Mouse (Mus musculus): ENCODE results near the gene Kcnj1. TPM values are rescaled to one million over a fixed set of nuclear protein-coding genes. Genes with fewer than 3 reads are reported as not detected.

The Kcnj1 gene
- not detected for total RNA-seq (2021)

DNA sequence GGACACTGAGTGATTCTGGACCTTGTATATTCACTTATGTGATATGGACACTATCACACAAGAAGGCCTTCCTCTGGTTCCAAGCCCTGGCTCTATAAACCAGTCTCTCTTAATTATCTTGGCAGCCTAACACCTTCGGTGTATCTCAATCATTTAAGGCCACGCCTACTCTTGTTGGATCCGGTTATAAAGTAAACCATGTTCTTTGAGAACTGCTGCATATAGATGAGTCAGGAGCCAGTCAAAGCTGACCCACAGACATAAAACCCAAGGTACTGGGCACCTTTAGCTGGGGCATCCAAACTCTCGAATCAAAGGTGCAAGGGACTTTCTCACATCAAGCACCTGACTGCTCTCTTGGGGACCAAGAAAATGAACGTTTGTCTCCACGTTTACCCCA lies at the start of gene Kcnj1:
Gene Kcnj1, plus strand, starts transcription at position 292 of the 400 bp plus-strand sequence.
- no peak for DNase-seq
- intact Hi-C loops (cut with DNase I), result no loop called here

DNA sequence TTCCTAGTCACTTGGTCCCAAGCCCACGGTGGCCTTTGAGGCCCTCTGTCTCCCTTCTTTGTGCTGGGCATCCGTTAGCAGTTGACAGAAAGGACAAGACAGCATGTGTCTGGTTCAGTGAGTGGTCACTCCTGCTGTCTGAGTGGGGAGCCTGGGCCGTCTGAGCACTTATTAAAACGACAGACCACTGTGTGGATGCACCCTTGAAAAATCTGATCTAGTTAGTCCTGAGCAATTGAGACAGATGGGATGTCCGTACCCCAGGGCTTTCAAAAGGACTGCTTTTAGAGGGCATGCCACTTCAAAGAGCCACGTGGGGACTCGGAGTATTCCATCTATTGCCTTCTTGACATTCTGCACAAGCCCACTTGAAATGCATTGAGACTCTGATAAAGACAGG lies 48.7 kb upstream of the Kcnj1 start:
- intact Hi-C loops (cut with DNase I), result no loop called here
- no peak for DNase-seq

DNA sequence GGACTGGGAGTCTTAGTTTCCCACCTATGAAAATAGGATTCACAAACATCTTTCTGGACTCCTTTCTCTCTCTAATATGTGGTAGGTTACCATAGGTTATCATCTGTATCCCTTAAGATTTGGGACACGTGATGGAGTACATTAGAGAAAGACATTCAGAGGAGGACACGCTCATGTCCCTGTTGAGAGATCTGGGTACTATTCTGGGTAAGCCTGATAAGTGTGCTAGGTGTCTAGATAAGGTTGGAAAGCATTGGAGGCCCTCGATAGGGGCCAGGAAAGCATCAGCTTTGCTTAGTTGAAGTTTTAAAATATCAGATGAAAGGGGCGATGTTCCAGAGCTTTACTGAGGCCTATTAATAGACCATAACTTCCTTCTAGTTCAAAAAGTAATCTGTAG lies 43.5 kb upstream of the Kcnj1 start:
- intact Hi-C loops (cut with DNase I), result no loop called here
- no peak for DNase-seq

DNA sequence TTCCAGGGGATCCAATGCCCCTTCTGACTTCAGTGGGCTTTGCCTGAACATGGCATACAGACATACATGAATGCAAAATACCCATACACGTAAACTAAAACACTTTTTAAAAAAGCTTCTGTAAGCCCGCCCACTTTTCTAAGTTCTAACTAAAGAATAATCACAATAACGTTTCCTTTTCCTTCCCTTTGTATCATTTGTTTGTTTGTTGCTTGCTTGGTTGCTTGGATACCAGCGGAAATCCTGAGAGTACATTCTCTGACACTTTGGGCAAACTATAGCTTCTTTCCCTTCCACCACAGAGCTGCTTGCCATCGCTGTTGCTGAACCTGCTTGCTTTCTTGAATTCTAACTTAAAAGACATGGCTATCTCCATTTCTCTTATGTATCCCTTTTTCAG lies 41.1 kb upstream of the Kcnj1 start:
- intact Hi-C loops (cut with DNase I), result no loop called here
- no peak for DNase-seq

DNA sequence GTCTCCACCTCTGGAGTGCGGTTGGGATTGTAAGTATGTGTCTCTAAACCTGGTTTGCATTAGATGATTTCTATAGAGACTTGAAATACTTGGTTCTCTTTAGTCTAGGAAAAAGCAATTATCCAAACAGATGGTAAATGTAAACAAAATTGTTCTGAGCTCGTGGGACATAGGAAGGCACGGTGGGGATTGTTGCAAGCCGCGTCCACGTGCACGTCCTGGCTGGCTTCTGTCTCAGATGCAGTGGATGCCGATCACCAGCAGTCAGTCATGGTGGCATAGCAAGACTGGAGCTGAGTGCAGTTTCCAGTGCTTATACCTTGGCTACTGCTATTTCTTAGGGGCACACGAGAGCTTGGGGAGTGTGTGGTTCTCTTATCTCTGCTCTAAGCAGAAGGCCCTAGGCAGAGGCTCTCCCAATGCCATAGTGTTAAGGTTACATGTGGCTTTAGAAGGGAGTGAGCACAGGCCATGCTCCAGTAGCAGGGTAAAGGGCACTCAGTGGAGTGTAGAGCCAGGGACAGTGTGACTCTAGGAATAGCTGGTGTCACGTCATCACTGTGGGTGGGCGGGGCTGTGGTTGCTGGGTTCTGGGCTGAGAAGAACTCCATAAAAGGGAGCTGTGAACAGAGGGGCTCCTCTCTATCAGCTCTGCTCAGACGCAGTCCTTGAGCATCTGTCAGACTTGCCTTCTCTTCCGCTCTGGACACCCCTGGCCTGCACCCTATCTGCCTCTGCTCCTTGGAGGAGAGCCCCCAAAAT lies 36.7 kb upstream of the Kcnj1 start:
- intact Hi-C loops (cut with DNase I), result no loop called here
- no peak for DNase-seq

DNA sequence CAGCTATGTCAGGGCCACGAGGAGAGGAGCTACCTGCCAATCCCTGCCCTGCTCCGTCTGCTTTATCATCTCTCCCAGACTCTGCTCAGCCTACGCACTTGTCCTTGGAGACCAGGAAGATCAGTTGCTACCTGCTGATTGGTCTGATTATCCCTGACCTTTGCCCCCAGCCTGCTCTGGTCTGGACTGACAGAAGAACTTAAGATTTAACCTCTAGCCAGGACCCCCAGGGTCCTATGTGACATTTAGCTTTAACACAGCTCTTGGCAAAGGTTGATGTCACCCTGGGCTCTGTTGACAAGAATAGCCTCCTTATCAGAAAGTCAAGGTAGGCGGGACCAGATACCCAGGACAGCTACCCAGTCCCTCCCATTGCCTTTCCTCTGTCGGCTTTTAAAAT lies 31.5 kb upstream of the Kcnj1 start:
- no peak for DNase-seq
- intact Hi-C loops (cut with DNase I), result loop anchor here (10.0 kb wide), 1 partner anchor 396 kb away; no protein-coding TSS in a partner anchor

DNA sequence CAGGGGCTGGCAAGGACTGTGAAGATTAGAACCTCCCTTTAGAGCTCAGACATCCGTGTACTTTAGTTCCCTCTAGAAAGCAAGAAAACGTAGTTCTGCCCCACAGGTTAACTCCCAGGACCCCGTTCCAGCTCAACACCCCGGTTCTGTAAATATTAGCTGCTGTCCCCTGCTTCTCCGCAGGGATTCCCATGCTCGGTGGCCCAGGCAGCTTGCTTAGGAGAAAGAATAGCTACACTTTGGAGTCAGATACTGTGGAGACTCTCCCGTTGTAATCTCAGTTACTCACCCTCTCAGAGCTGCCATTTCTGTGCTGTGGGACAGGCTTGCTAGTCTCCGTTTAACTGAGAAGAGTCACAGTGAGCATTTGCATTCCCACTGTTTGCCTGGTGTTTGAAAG lies 29.4 kb upstream of the Kcnj1 start:
- DNase-seq, result no peak
- intact Hi-C loops (cut with DNase I), result loop anchor here (10.0 kb wide), 1 partner anchor 398 kb away; no protein-coding TSS in a partner anchor

DNA sequence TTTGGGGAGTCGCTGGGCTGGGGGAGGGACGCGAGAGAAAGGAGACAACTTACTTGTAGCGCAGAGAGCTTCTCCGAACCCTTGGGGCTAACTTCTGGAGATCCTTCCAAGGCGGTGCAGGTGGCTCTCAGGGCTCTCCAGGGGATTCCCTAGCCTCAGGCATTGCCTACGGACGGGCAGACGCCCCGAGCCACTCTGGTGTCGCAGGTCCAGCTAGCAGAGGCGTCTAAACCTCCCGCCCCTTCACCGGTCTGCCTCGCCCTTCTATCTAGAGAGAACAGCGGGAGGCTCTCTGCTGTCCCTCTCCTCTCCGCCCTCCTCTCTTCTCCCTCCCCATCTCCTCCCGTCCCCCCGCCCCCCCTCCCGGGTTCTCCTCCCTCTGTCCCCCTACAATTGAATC lies 28.2 kb upstream of the Kcnj1 start, which contains the start of gene Kcnj5:
Gene Kcnj5, minus strand, starts transcription at position 300 of the 400 bp plus-strand sequence.
- DNase-seq, result no peak
- intact Hi-C loops (cut with DNase I), result loop anchor here (10.0 kb wide), 1 partner anchor 399 kb away; no protein-coding TSS in a partner anchor

DNA sequence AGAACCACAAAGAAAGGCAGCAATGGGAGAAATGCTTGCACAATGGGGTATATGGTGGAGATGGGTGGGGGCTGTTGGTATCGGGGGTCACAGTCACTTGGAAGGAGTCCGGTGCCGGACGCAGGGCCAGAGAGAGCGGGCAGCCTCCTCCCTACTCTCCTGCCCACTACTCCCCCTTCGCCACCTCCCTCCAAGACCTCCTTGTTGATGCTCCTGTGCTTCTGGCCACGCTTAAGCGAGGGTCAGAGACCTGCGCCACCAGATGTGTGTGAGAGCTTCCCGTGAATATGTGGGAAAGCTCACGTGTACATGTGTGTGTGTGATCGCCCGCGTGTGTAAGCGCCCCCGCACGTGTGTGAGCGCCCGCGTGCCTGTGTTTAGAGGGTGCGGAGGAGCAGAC lies 27.8 kb upstream of the Kcnj1 start:
- DNase-seq, result no peak
- intact Hi-C loops (cut with DNase I), result loop anchor here (10.0 kb wide), 1 partner anchor 400 kb away; no protein-coding TSS in a partner anchor

DNA sequence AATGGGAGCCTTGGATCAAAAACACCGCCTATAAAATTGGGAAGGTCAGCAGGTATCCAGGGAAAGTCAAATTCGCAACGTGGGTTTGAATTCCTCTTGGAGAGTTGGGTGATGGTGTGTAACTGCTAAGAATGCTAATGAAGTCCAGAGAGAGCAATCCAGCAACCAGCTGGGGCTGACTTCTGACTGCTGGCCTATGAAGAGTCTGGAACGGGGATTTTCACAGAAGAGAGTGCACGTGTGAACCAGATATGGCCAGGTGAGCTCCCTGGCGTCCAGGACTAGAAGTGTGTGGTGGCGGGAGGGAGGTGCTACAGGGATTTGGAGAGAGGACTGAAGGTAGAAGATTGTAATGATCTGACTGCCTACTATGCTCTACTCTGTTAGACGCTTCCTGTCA lies 24.2 kb upstream of the Kcnj1 start:
- no peak for DNase-seq
- intact Hi-C loops (cut with DNase I), result loop anchor here (10.0 kb wide), 1 partner anchor 403 kb away; no protein-coding TSS in a partner anchor

DNA sequence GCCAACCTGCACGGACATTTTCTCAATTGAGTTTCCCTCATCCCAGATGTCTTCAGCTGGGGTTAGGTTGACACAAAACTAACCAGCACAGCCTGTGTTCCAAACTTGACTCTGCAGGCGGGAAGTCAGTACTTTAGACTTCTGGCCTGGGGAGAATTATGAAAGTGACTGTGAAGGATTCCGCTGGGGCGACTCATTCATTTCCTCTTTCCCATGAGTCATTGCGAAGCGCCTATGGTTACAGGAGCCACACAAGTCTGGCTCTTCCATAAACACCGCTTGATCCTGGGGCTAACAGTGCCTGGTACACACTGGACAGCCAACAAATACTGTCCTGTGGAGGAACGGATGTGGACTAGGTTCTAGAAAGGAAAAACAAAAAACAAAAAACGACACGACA lies 22.9 kb upstream of the Kcnj1 start:
- DNase-seq, result no peak
- intact Hi-C loops (cut with DNase I), result loop anchor here (10.0 kb wide), 1 partner anchor 405 kb away; no protein-coding TSS in a partner anchor

DNA sequence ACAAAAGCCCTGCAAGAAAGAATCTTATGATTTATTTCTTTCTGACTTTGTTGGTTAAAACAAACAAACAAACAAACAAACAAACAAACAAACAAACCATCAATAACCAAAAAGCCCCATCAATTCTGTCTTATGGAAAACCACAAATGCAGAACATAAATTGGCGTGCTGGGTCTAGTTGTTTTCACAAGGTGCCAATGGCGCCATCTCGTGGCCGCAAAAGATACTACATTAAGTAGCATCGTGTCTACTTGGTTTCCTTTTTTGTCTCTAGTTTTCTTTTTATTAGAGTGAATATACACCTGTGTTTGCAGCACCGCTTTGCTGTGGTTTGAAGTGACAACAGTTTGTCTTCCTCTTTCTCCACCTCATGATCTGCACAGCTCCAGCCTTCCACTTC lies 22.0 kb upstream of the Kcnj1 start:
- intact Hi-C loops (cut with DNase I), result loop anchor here (2.0 kb wide), 1 partner anchor 78 kb away; no protein-coding TSS in a partner anchor
- DNase-seq, result peak; percentile 80

DNA sequence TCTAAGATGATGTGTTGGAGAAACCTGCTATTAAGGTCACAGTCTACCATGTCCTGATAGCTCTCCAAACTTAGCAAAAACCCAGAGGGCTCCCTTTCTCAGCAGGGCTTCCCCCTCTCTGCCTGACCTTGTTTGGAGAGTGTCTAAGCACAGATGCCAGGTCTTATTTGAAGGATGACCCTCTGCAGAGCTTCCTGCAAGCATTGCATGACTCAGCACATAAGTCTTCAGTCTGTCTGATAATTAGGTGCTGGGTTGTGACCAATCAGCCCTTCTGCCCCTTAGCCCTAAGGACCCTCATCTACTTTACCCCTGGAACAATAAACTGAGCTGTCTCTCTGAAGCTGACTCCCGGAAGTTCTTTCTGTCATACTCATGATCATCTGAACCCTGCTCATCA lies 11.5 kb upstream of the Kcnj1 start:
- no peak for DNase-seq
- intact Hi-C loops (cut with DNase I), result no loop called here

DNA sequence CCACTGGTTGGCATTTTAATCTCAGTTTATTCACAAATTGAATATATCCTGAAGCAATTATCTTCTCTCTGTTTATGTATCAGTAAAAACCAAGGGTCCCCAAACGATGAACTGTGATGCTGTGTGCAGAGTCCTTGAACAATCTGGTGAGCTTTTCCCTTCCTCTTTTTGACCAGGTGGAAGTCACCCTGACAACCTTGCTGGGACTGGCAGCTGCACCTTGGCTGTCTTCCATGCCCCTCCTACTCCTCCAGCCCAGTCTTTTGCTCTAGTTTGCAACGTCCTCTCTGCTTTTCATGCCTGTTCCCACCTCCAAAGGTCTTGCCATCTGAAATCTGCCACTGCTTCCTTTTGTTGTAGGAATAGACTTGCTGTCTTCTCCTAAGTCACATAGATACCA lies 3.5 kb upstream of the Kcnj1 start:
- intact Hi-C loops (cut with DNase I), result no loop called here
- no peak for DNase-seq

DNA sequence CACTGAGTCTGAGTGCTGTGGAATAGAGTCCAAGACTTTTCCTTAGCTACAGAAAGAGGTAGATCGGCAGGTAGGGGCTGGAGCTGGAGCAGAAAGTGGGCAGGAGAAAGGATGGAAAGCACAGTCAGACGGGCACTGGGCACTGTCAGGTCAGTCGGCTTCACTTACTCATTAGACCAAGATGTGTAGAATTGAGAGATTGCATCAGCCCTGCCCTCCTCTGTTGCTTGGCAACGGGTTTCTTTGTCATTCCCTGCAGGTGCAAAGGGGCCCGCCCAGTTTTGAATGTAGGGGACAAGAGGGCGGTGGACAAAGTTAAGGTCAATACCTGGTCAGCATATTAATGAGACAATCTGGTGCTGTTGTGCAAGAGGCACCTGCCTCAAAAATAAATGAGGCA lies 2.9 kb upstream of the Kcnj1 start:
- intact Hi-C loops (cut with DNase I), result no loop called here
- no peak for DNase-seq

DNA sequence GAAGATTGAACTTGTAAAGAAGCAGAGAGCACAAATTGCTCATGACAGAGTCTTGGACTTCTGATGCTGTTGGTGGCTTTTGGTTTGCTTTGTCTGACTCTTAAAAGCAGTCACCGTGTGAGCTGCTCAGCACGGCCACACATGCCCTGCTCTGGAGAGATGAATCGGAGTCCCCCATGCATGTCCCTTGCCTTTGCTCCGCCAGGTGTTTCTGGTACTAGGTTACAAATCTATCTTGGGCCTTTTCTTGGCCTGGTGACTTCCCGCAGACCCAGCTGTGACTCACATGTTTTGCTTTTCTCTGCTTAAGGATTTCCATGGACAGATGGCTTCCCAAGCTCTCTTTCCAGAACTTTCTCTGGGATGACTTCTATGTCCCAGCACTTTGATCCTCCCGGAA lies 1.4 kb downstream of the Kcnj1 start:
- intact Hi-C loops (cut with DNase I), result no loop called here
- no peak for DNase-seq

DNA sequence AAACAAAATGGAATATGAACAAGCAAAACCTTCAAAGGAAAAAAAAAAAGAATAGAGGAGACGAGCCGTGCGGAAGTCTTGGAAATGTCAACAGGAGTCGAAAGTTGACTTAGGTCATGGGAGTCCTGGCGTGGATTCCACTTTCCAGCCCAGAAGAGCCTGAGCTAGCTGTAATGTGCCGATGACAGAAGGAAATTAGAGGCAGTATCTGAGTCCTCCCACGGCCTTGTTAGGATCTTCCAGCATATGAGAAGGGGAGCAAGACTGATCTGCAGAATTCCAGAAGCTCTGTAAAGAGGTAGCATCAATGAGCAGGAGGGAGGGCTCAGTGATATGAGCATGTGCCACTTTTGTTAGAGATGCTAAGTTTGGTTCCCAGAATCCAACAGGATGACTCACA lies 3.7 kb downstream of the Kcnj1 start:
- no peak for DNase-seq
- intact Hi-C loops (cut with DNase I), result no loop called here

DNA sequence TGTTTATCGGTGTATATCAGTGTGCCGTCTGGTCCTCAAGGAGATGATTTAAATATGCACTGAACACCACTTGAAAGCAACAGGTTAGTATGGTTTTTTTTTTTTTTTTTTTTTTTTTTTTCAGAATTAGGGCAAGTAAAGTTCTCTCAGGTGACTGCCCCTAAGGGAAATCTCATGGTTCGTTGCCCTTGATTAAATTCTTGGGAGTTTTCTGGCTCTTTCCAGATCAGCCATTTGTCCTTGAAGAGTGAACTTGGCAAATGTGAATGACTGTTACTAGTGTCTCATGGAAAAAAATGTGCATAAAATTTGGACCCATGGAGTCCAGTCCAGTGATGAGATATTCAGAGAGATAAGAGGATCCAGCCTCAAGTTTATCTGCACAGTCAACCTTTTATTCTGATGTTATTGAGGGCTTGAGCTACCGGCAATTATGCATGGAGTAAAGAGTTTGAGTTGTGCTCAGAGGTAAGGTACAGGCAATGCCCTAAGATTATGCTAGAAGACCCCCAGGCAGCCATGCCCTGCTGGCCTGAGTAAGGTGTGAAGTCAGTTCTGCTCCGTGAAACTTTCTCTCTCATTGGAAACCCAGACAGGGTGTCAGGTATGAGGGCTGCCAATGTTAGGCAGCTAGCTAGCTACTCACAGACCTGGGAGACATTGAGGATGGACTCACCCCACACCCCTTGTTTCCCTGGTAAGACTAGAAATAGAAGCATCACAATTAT lies 4.7 kb downstream of the Kcnj1 start:
- intact Hi-C loops (cut with DNase I), result no loop called here

DNA sequence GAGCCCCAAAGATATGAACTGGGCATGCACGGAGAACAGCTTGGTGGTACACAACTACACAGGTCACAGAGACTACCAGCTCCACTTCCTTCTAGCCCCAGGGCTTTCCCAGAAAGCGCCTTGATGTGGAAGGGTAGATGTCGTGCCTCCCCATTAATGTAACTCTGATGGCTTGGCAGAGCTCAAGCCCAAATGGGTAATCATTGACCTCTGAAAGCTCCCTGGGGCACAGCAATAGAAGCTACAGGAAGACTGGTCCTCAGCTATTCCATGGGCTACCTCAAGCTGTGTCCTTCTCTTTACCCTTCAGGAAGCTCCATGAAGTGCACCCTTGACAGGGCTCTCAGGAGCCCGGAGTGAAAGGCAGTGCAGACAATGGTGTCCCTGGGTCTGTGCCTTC lies 12.6 kb downstream of the Kcnj1 start:
- intact Hi-C loops (cut with DNase I), result no loop called here
- DNase-seq, result no peak

More for the DNA sequence above, 4.7 kb downstream of the Kcnj1 start:
- DNase-seq, result no peak

DNA sequence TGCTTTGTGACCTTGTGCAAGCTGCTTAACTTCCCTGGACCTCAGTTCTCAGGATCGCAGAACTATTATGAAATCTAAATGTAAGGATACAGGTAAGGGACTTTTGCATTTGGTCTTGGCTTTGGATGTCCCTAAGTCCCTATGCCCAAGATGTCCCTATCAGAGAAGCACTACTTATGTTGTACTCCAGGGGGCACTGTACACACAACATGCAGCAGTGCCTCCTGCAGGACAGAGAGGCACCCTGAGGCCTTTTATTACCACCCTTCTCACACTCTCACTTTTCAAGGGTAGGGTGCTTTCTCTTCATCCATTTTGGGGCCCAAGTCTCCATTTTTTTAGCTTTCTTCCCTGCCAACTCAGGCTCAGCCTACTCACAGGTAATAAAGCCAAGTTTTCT lies 15.8 kb downstream of the Kcnj1 start:
- DNase-seq, result no peak
- intact Hi-C loops (cut with DNase I), result no loop called here

DNA sequence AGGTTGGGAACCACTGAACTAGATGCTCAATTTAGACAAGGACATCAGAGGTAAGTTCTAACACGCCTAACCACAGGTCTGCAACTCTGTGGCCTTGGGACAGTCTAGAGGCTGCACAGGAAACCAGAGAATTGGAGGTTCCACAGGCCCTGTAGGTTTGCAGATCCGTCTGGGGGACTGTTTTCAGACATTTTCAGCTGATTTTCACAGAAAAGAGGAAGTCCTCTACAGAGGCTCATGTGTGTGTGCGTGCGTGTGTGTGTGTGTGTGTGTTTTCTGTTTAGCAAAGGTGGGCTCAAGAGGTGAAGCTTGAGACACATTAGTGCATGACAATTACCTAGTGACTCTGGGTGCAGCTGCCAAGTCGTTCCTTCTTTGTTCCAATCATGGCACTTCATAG lies 18.8 kb downstream of the Kcnj1 start:
- intact Hi-C loops (cut with DNase I), result no loop called here
- no peak for DNase-seq

DNA sequence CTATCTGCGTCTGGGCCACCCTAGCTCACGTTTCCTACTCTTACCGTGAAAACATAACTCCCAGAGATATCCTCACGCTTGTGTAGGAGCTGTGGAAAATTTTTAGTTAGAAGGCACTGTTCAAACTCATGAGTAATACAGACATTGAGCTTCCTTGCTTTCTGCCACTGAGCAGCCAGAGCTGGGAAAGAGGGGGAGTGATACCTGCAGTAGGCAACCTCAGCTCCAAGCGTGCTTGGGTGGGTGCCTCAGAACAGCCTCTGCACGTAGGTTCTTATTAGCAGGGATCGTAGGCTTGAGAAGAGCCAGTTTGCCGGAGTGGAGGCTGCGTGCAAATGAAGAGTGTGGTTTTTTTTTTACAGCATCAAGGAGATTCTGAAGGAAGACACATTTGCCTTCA lies 19.4 kb downstream of the Kcnj1 start:
- DNase-seq, result no peak
- intact Hi-C loops (cut with DNase I), result no loop called here
